Mouse (Mus musculus) lung, postnatal 36 days (tissue): Measurements from ENCODE around the gene Atg13.

ENCODE experiments used
- DNase-seq: peaks from one replicate; pipeline ENCODE4 v3.0.0; 2022; ENCODE audit warnings: mixed read lengths

Atg13 gene

DNA sequence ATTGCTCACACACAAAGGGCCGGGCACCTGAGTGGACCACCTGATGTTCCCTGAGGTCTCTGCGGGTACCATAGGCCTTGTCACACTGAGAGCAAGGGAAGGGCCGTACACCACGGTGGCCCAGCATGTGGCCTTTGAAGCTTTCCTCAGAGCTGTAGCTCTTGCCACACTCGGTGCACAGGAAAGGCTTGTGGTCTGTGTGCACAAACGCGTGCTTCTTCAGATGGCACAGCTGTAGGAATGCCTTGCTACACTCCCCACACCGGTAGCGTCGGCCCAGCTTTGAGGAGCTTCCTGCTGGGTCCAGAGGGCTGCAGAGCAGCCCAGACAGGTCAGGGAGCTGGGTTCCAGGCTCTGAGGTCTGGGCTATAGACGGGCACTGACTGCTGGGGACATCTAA lies 64.6 kb downstream of the Atg13 start:
- DNase-seq: no peak

DNA sequence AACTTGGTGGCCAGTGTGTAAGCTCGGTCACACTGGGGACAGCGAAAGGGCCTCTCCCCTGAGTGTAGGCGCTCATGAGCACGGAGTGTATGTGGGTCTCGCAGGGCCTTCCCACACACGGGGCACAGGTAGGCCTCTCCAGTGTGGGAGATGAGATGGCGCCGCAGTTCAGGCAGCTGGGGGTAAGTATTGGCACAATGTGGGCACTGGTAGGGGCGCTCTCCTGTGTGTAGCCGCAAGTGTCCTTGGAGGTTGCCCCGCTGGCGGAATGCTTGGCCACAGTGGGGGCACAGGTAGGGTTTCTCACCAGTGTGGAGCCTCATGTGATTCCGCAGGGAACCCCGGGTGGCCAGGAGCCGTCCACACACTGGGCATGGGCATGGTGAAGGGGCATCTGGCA lies 65.0 kb downstream of the Atg13 start:
- no peak for DNase-seq

DNA sequence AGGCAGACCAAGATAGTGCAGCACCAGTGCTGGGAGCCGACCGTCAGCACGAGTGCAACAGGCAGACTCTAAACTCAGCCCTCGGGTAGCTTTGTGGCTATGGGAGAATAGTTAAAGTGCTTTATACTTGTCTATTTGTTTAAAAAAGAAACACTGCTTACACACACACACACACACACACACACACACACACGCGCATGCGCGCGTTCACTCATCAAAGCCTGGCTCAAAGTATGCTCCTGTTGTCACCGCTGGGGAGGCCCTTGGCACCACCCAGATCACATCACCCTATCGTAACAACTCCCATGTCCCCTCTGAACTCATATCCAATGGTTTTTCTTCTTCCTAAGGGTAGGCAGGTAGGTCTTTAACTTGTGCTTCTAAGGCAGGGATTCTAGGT lies 66.4 kb downstream of the Atg13 start:
- no peak for DNase-seq

DNA sequence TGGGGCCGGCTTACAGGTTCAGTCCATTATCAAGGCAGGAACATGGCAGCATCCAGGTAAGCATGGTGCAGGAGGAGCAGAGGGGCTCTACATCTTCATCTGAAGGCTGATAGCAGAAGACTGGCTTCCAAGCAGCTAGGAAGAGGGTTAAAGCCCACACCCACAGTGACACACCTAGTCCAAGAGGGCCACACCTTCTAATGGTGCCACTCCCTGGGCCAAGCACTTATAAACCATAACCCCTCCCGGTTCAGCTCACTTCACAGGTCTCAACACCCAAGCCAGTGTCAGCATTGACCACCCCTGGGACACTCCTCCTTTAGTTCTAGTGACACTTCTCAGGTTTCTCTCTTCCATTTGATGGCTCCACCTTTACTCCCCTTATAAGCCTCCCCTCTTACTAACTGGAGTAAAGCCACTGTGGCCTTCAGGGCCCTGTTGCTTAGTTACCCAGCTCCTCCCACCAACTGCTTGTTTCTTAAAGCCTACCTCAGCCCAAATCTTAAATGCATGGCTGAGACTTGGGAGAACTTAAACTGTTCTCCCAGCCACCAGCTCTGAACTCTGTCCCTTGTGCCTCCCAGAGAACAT lies 67.5 kb downstream of the Atg13 start:
- DNase-seq: no peak

DNA sequence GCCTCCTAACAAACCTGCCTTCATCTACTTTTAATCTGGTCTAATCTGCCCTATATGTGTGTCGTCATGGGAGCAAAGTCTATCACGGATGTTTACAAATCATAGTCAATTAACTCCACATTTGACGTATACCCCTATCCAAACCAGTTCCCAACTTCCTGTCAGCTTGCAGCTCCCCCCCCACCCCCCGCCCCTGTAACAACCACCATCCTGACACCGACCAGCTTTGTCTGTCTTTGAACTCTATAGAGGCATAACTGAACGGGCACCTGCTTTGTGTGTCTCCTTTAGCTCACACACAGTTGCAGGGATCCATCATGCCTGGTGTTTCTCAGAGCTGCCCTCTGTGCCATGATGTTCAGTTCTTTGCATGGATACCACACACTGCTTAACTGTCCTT lies 71.4 kb downstream of the Atg13 start:
- DNase-seq: no peak

DNA sequence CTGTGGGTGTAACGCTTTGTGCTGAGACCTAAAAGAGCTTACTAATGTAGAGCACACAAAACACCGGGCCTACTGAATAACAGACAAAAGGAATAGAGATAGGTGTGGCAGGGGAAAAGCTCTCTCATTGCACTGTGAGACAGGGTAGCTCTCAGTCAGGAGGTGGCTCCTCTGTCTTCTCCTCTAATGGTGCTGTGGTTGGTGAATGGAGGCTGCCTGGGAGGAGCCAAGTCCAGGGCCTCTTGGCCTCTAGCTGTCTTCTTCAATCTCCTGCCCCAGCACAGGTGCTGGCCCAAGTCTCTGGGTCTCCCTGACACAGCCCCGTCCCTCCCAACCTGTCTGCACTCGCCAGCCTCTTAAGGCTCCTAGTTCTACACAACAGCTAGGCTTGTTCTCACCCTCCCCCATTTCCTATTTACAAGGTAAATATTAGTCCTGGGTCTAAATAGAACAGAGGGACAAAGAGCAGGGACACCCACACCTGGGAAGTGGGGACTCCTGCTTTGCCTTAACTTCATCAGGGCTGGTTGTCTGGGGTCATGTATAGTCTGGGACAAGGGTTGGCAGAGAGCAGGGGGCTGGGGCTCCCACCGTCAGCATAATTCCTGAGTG lies 73.5 kb downstream of the Atg13 start:
- peak; percentile 30 for DNase-seq

DNA sequence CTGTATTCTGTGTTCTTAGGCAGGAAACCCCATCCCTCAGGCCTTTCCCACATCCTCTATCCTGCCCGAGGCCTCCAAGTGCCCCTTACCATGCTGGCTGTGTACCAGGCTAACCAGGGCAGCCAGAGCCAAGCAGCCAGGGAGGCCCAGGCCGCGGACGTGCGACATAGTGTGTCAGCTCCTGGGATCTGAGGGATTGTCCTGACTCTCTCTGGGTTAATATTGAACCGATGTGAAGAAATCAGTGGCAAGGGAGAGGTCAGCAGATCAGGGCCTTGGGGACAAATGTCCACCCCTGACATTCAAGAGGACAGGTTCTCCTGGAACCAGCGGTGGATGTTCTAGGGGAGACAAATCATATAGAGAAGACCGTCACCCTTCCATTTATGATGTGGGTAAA lies 74.1 kb downstream of the Atg13 start, which contains the start of gene F2:
Gene F2, minus strand, starts transcription at position 186 of the 400 bp plus-strand sequence.
- no peak for DNase-seq

DNA sequence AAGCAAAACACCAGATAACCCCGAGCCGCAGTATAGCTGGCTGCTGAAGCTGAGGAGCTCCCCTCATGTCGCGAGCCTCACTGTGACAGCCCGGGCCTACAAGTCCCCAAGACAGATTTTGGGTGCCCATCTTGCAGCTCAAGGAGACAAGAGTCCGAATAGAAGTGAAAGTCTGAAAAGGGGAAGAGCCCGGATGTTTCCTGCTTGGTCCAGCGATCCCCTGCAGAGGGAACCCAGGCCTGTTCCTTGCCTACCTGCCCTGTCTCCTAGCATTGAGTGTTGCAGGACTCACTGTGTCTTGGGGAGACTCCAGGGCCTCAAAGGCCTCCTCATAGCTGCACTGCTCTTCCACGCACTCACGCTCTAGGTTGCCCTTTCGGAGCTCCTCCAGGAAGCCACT lies 74.9 kb downstream of the Atg13 start:
- peak; percentile 12 for DNase-seq

DNA sequence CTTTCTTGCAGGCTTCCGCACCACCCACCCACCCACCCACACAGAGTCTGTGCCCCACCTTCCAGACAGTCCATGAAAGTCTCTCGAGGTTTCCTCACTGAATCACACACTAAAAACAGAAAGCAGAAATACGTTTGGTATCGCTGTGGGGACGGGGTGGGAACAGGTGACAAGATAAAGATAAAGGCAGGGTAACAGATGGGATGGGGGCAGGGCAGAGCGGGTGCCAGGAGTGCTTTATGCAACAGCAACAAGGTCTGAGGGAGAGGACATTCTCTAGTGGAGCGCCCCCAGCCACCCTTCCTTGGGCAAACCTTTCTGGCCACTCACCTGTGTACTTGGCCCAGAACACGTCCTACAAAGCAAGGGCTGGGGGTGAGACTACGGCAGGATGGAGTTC lies 75.5 kb downstream of the Atg13 start:
- no peak for DNase-seq

DNA sequence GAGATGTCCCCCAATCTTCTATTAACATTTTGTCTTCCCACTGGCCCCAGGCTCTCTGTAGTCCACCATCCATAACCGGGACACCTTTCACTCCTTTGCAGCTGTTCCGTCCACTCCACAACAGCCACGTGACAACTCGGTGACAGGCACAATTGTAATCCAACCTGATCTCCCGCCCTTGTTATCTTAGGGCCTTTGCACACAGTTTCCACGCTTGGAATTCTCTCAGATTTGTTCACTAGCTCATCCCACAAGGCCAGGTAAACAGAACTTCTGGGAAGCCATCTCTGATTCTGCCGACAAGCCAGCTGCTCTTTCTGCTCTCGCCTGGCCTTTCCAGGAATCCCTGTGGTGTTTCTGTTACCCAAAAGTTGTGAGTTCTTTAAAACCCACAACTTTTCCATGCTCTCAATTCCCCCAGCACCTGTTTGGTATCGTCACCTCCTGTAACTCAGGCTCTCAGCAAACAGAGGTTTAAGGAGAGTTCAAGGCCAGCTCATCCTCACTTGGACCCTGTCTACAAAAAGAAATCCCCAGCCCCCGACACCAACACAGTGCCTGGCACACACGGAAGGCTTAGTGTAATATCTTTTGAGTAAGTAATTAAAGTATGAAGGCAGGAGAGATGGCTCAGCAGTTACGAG lies 76.9 kb downstream of the Atg13 start:
- no peak for DNase-seq

DNA sequence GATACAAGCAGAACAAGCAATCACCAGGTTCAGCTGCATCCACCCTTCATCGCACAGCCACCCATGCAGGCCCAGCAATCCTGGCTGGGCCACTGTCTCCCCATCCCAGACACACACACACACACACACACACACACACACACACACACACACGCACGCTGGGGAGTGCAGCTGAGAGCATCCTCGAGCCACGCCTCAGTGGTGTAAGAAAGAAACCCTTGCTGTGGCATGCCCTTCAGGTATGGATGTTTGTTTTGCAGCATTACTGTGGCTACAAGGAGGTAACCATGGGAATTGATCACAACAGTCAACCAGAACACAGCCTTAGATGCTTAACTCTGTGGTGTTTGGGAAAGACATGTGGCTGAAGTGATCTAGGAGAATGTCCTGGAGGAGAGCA lies 78.1 kb downstream of the Atg13 start:
- DNase-seq: no peak

DNA sequence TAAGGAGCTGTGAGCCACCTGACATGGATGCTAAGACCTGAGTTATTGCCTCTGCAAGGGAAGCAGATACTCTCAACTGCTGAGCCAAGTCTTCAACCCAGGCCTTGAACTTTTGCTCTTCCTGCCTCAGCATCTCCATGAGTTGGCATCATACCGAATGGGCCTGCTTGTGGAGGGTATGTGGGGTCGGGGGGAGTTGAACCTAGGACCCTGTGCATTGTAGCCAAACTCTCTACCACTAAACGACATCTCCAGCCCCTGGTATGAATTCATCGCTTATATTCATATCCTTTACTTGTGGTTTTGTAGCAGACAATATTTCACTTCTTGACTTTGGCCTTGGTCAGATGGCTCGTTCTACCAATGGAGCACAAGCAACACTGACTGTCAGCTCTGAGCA lies 78.5 kb downstream of the Atg13 start:
- DNase-seq: no peak

DNA sequence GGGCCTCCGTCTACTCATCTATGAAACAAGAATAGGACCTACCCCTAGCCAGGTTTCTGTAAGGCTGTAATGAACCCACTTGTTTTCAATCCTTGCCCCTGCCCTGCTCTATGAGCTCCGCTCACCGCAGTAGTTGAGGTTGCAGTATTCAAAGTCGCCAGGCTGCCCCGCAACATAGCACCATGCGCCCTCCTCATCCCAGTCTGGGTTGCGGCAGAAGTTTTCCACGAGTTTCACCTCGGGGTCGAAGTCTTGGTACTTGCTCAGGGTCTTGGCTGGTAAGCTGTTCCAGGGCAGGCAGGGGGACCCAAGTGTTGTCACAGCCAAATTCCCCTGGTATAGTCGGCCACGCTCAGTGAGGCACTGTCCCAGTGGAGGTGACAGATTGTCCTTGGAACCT lies 80.0 kb downstream of the Atg13 start:
- DNase-seq: no peak

DNA sequence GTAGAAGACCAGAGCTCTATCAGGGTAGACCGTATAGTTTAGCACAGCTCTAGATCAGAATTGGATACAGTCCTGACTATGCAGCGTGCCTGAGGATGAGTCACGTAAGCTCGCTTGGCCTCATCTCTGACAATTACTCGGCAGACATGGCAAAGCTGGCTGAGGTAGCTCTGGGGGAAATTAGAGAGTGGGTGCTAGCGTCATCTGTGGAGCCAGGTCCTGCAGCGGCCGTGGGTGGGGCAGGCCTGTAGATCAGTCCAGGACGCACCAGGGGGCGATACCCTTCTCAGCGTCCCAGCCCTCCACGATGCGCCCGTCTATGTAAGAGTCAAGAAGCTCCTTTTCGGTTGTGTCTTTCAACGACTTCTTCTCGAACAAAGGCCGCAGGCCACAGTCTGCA lies 80.7 kb downstream of the Atg13 start:
- no peak for DNase-seq

DNA sequence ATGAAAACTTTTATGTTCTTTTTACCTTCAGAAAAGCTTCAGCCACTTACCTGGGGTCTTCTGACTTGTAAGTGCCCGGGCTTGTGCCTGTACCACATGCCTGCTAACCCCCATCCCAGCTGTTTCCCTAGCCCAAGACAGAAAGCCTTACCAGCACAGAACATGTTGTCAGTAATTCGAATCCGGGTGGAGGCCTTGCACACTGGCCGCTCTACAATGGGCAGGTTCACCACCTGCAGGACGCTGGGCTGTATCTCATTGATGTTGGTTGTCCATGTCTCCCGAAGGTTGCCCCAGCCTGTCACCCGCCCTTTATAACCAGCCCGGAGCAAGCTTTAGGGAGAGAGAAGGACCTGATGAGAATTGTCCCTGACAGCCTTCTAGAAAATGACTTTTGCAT lies 82.2 kb downstream of the Atg13 start:
- no peak for DNase-seq

DNA sequence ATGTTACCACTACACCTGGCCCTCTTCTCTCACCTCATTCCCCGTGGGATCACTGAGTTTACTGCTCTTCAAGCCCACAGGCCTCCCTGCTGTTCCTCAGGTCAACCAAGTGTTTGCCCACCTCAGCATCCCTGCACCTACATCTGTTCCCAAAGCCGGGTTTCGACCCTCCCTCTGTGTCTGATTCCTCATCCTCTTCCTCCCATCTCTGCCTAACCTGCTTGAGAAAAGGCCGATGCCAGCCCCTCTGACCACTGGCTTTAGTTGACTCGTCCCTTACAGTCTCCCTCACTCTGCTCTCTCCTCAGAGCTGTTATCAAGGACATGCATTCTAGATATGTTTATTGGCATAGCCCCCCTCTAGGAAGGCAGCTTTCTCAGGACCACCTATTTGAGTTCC lies 82.9 kb downstream of the Atg13 start:
- DNase-seq: no peak
